Mouse (Mus musculus) left cerebral cortex, adult 18-20 months (tissue): Measurements from ENCODE around the gene Hspb6. TPM values are rescaled to one million over a fixed set of nuclear protein-coding genes. Genes with fewer than 3 reads are reported as not detected.

ENCODE experiments used
- DNase-seq, 2 experiments: peaks; one replicate each; pipeline ENCODE4 v3.0.0; 2021 to 2022; ENCODE audit warnings: low spot score in 2 of 2, mixed read lengths in 1 of 2
- total RNA-seq, 2 experiments: library from RNA; stranded (reverse); gene quantifications; 2 replicates each; pipeline ENCODE4 v1.2.3; 2021

Hspb6 gene
- total RNA-seq, 2 experiments from 2014 or later: 3.7 to 4.3 TPM

DNA sequence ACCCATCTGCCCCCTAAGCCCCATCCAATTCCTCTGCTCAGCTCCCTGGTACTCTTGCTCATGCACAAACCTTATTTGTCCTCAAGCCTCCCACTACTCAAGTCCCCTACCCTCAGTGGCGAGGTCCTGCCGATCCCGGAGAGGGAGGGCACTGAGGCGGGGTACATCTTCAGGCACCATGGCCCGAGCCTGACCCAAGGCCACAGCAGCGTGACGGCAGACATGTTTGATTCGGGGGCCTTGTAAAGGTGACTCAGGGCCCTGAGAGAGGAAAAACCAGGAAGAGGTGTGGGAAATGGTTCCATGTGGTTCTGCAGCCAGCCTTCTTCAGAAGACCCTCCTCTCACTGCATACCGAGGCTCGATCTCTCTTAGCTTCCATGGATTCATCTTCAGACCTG, 32.4 kb downstream of the Hspb6 start:
- no peak for DNase-seq

DNA sequence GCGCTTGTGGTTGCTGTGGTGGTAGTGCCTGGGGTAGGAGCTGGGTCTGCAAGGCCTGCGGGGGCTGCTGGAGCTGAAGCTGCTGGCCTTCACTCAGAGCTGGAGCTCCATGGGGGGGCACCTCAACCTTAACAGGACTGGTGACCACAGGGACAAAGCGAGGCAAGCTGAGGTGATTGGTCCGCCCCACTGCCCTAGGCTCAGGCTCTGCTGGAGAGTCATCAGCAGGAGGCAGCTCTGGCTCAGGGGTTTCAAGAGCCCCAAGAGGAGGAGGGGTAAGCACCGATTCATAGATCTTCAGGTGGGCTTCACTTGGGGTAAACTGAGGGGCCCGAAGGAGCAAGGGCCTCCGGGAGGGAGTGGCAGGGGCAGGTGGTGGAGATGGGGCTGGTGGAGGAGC, 33.2 kb downstream of the Hspb6 start:
- no peak for DNase-seq

GRCm38 (mm10) chr7:30586455-30587020, 34.6 kb downstream of the Hspb6 start:
- no peak for DNase-seq

- peak in 1 of 2 experiments; percentile 58 for DNase-seq
These were observed 36.1 kb downstream of the Hspb6 start for GRCm38 (mm10) chr7:30587842-30588667.

DNA sequence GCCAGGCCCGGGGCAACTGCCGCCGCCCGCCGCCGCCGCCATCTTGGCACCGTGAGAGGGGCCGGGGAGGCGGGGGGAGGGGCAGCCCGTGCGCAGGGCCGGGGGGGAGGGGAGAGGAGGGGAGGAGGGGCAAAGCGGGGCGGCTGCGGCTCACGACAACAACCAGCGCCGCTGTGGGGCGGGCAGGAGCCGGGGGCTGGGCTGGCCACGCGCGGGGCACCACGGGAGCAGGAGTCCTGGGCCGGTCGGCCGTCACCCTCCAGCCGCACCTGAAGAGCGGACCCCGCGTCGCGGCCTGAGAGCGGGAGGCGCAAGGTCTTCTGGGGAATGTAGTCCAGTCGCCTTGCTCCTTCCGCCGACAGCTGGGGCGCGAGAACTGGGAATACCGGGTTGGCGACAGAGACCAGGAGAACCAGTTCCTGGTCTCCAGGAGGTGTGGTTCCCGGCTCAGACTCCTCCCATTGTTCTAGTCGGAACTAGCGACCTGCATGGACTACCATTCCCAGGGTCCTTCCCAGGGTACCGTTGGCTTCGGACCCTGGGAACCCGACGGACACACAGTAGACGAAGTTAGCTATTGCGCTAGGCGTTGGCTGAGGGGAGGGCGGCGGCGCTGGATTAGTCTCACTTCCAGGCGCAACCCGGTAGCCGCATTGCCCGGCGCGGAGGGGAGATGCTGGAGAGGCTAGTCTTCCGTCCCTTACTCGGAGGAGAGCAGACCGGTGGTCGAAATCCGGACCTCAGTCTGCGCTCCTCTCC, 36.9 kb downstream of the Hspb6 start, which contains the start of gene Kmt2b:
Kmt2b (minus strand) TSS at position 51 of the 759 bp plus-strand sequence.
- peak; percentile 91 to 98 for DNase-seq

- peak; percentile 81 to 84 for DNase-seq
These were observed 37.7 kb downstream of the Hspb6 start for GRCm38 (mm10) chr7:30589435-30590301.

- no peak for DNase-seq
These were observed 39.1 kb downstream of the Hspb6 start for GRCm38 (mm10) chr7:30590927-30591604.

DNA sequence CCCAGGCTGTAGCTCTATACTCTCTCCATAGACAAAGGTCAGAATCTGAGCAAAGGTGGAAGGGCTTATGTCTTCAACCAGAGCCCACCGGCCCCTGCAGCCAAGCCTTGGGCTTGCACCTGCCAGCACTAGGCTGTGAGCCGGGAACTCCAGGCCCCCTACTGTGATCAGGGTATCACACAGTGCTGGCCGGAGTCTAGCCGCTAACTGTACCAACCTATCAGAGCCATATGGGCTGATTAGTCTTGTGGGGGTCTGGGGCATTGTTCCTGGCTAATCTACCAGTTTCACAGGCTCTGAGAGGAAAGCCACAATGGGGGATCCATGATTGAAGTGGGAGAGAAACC, 39.6 kb downstream of the Hspb6 start:
- DNase-seq: no peak

- DNase-seq: no peak
These were observed 40.9 kb downstream of the Hspb6 start for GRCm38 (mm10) chr7:30592772-30593423.

DNA sequence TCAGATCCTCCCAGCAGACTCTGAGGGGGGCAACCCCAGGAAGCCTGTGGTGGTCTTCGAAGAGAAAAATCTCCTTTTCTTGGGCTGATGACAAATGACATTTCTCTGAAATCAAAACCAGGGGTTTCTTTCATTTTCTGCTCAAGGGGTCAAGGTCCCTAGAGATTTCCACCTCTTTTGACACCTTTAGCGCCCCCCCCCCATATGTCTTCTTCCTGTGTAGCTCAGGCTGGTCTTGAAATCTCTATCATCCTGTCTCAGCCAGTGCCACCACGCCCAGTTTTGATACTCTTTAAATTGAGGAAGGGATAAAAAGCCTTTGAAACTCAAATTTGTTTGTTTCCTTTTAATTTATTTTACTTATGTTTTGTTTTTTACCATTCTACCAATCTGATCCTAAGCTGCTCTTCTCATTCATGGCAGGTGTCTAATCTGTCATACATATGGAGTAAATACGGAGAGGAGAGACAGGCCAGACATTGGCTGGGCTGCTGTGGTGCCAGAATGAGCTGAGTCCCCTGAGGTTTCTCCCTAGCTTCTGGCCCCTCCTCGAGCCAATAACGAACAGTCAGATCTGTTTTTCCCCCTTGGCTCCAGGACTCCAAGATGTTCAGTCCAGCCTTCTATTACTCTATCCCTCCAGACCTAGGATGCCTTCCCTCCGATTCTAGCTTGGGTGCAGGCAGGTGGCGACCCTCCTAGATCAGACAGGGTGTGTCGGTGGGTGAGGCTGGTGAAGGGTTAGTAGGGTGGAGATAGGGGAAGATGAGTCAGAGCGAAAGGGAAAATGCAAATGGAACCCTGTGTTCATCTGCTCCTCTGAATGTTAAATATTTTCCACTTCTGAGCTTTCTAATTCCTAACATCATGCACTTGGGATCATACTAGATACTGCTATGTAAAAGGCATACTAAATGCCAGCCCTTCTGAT, 41.9 kb downstream of the Hspb6 start:
- no peak for DNase-seq

- DNase-seq: no peak
These were observed 42.6 kb downstream of the Hspb6 start for GRCm38 (mm10) chr7:30594510-30595024.

- no peak for DNase-seq
These were observed 44.1 kb downstream of the Hspb6 start for GRCm38 (mm10) chr7:30596093-30596492.

DNA sequence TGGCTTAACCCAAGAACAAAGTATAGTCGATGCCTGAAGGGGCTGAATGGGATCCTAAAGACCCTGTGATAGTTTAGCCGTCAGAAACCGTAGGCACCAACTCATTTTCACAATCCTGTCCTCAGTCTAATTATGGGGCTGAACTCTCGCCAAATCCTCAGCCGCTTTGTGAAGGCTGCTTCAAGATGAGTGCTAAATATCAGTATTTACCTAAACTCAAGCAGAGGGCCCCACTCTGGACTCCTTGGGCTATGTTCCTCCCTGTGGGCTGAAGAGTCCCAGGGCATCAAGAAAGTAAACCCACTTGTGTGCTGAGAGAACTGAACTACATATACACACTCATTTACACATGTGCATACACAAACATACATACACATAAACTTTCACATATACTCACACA, 44.8 kb downstream of the Hspb6 start:
- no peak for DNase-seq

- no peak for DNase-seq
These were observed 46.8 kb downstream of the Hspb6 start, which contains the start of gene Zbtb32 for GRCm38 (mm10) chr7:30598786-30599185. Gene Zbtb32 (minus strand): TSS chr7:30598909.

DNA sequence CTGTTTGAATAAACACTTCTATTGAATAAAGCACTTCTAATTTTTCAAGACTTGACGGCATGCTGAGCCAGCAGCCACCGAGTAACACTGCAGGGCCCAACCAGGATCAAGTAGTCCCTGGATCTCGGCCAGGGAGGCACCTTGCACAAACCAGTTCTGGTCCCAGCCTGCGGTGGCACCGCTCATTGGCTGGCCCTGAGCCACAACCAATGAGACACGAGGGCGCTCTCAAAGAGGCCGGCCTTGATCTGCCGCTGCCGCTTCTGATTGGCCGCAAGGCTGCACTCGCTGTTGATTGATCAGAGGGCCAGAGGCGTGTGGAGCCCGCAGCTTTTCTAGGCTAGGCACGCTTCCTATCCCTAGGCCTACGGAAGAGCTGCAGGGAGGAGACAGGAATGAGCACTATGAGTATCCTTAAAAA, 48.0 kb downstream of the Hspb6 start:
- peak; percentile 90 to 93 for DNase-seq

- DNase-seq: no peak
These were observed 48.7 kb downstream of the Hspb6 start for GRCm38 (mm10) chr7:30600651-30601050.

GRCm38 (mm10) chr7:30602583-30602982, 50.6 kb downstream of the Hspb6 start:
- no peak for DNase-seq

GRCm38 (mm10) chr7:30604424-30604823, 52.4 kb downstream of the Hspb6 start:
- DNase-seq: no peak
